Mouse (Mus musculus) spleen, postnatal 4 days (tissue): ENCODE results near the gene Lcn4.

ENCODE experiments used
- DNase-seq, 2 experiments: peaks; one replicate each; pipeline ENCODE4 v3.0.0; 2022; ENCODE audit warnings: low spot score in 2 of 2

The Lcn4 gene

DNA sequence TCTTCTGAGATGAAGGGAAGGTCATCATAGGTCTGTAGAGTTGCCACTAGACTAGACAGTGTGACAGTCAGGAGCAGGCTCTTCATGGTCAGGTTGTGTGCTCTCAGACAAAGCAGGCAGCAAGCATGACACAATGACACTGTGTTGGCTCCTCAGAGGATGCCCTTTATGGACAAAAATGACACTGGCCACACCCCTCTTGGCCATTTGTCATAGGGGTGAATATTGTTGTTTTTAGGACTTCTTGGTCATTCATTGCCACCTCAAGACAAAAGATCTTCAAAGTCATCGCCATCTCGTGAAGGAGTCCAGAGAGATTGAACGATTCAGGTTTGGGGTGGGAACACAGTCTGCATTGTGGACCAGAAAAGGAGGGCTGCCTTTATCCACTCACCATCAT, at the start of gene Lcn4:
Gene Lcn4, minus strand, starts transcription at position 101 of the 400 bp plus-strand sequence.
- no peak for DNase-seq

DNA sequence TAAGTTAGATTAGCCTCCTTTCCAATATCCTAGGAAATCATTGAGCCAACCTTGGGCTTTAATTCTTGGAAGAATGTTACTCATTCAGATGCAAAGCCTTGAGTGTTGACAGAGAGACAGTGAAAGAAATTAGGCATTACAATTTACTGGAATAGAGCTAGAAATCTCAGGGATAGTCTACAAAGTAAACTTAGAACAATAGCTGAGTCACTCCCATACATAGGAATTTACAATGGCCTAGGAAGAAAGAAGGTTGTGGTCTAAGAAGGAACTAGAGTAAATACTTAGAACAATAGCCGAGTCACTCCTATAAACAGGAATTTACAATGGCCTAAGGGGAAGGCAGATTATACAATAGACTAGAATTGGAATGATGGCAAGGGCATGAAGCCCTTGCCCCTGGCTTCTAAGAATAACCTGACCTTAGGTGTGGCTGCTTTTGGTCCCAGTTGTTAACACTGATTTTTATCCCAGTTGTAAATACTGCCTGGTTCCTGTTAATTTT, 15.1 kb upstream of the Lcn4 start:
- DNase-seq = no peak

DNA sequence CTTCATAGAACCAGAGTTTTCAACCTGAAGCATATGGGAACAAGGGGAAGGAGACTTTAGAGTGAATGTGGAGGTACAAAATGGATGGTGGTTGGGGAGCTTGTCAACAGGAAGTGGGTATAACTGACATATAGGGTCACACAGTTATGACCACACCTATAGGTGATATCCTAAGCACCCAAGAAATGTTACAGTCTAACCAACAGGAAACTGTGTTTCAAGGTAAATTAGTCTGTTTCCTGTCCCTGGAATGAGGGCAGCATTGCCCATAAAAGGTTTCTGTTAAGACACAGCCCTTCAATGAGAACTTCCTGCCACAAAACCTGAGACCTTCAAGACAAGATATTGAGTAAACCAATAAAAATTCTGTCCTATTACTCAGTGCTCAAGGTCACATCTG, 2.3 kb downstream of the Lcn4 start:
- DNase-seq = no peak

DNA sequence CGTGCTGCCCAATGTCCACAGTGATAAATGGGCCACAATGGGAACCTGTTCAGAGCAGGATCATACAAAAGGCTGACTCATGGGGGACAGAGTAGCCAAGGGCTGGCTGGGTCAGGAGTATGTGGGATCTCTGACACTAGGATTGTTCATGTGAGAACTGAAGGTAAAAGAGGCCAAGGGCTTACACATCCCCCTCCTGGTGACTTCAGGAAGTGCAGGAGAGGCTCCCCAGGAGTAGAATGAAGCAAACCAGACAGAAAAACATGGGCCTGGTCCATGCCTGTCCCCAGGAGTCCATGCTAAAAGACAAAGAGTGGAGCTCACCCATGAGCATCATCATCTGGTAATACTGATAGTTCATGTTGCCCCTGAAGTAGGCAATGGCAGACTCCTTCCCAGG, 7.5 kb downstream of the Lcn4 start:
- peak; percentile 53 to 80 for DNase-seq

DNA sequence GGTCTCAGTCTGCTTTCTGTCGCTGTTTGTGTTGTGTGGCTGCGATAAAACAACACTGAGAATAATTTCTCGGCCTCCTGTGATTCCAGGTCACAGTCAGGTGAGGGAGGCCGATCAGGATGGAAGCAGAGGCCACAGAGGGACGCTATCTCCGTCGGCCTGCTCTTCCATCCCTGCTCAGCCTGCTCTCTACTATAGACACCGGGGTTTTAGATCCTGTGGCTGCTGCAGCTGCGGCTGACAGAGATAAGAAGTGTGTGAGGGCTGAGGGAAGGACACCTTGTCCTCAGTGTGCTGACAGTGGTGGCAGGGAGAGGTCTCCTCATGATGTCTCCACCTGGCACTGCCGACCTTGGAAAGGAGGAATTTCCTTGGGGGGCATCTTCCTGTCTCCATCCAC, 8.0 kb downstream of the Lcn4 start:
- DNase-seq = no peak

DNA sequence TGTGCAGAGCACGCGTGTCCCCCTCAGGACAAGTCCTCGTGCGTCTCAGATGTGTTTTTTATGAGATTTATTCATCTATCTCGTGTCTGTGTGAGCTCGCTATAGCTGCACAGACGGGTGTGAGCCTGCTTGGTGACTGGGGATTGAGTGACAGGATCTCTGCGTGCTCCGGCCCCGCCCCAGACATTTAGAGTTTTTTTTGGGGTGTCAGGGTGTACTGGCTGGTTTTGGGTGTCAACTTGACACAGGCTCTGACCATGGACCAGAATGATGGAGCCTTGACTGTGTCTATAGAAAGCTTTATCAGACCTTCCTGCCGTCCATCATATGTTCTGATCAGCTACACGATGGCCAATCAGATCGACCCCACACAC, 8.6 kb downstream of the Lcn4 start:
- DNase-seq = no peak

DNA sequence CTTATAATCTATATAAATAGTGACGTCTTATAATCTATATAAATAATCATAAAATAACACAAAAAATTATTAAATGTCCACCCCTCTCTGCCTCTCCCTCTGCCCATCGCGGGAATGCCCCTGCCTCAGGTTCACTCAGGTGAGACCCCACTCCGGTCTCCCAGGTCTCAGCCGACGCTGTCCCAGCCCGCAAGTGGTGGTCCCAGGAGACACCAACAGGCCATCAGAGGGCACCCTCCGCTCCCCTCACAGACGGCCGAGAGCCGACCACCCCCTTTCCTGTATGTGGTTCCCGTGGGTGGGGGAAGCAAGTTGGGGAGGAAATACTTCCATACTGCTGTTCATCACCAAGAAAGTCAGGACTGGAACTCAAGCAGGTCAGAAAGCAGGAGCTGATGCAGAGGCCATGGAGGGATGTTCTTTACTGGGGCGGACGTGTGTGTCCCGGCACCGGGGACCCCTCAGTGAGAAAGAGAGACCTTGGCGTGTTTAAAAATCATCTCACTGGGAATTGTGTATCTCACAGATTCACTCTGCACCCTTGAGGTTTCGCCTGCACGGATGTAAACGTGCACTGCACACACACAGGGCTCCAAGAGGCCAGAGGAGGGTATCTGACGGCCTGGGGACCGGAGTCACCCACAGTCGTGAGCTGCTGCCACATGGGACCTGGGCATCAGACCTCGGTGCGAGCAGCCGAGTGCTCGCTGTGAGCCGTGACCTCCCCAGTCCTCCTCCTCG, 9.1 kb downstream of the Lcn4 start:
- DNase-seq = no peak

DNA sequence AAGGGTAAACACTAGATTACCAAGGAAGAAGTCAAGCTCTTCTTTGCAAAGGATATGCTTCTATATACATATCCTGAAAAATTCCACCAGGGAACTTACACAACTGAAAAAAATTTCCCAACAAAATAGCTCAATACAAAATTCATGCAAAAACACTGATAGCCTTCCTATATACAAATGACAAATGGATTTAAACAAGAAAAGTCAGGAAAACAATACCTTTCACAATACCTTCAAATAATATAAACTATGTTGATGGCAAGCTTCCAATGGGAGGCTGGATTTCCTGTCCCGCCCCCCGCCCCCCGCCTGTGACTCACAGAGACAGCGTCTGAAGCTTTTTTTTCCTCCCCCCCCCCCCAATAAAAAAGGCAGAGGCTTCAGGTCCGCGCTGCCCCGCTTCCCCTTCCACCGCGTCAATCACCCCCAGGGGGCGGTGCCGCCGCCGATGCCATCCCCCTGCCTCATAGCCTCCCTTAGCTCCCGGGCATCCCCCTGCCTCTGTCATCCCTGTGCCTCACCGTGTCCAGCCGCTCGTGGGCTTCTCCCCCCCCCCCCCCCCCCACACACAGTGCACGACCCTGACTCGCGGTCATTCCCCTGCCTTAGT, 9.8 kb downstream of the Lcn4 start:
- peak in 1 of 2 experiments; percentile 64 for DNase-seq

DNA sequence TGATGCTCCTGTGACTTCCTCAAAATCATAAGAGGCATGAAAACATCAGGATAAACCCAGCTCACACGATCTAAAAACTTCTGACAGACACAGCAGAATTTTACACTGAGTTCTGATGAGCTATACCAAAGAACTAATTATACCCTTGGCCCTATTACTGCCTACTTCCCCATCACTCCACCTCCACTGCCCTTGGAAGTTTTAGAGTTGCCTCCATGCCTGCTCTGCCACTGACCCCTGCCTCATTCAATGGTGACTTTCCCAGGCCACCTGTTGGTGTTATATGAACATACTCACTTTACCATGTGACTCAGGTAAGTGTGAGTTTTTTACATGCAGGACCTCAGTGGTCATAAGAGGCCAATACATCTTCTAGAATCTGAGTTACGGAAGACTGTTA, 13.7 kb downstream of the Lcn4 start:
- peak in 1 of 2 experiments; percentile 36 for DNase-seq

DNA sequence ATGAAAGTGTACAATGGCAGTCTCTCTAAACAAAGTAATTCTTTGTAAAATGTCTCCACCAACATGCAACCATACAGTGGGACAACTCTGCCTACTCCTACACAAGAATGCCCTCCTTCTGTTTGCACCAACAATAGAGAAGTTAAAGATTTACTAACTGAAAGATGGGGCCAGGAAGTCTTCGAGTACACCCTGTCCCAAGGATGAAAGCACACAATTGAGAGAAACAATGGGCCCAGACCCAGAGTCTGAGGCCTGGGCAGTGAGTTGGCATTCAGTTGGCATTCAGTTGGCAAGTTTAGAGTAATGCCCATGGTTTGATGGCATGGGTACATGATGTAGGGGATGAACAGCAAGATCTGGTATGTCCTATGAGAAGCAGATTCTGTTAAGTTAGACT, 16.4 kb downstream of the Lcn4 start:
- DNase-seq = no peak

DNA sequence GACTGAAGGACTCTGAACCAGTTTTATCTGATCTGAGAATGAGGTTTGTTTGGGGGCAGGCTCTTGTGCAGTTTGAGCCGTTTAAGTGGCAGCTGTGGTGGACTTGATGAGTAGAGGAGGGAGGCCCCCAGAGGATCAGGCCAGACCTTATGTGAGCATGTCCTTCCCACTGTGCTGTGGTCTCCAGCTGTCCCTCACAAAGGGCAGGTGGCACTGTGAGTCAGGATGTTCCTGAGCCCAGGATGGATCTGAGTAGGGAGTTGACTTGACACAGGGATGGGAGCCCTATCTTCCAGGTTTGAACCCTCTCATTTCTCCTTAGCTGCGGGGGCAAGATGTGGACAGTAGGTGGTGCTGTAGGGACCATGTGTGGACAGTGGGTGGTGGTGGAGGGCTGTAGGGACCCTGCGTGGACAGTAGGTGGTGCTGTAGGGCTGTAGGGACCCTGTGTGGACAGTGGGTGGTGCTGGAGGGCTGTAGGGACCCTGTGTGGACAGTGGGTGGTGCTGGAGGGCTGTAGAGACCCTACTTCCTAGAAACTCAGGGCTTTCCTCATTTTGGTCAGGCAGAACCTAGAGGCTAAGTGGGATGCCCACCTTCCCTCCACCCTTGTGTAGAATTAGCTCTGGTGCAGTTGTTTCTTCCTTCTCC, 24.3 kb downstream of the Lcn4 start:
- DNase-seq = peak; percentile 71 to 79

DNA sequence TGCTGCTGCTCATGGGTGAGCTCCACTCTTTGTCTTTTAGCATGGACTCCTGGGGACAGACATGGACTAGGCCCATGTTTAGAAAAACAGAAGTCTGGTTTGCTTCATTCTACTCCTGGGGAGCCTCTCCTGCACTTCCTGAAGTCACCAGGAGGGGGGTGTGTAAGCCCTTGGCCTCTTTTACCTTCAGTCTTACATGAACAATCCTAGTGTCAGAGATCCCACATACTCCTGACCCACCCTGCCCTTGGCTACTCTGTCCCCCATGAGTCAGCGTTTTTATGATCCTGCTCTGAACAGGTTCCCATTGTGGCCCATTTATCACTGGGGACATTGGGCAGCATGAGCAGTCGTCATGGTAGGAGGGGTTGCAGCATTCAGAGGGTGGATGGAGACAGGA, 27.1 kb downstream of the Lcn4 start:
- DNase-seq = peak; percentile 56 to 80

DNA sequence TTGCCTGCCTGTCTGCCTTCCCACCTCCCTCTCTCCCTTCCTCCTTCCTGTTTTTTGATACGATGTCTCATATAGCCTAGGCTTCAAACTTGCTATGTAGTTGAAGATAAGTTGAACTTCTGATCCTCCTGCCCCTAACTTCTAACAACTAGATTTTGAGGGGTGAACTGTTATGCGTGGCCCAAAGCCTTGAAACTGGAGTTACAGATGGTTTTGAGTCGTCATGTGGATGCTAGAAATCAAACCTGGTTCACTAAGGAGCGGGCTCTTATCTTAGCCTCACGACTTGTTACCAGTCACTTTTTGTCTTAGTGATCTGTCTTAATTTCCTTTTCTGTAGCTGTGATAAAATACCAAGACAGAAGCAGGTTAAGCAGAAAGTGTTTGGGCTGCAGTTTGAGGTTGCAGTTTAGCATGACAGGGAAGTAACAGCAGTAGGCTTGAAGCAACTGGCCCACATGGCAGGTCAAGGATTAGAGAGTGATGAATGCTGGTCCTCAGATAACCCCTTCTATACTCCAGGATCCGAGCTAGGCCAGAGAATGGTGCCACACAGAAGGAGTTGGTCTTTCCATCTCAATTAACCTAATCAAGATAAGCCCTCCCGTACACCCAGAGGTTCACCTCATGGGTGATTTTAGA, 30.0 kb downstream of the Lcn4 start:
- DNase-seq = no peak

DNA sequence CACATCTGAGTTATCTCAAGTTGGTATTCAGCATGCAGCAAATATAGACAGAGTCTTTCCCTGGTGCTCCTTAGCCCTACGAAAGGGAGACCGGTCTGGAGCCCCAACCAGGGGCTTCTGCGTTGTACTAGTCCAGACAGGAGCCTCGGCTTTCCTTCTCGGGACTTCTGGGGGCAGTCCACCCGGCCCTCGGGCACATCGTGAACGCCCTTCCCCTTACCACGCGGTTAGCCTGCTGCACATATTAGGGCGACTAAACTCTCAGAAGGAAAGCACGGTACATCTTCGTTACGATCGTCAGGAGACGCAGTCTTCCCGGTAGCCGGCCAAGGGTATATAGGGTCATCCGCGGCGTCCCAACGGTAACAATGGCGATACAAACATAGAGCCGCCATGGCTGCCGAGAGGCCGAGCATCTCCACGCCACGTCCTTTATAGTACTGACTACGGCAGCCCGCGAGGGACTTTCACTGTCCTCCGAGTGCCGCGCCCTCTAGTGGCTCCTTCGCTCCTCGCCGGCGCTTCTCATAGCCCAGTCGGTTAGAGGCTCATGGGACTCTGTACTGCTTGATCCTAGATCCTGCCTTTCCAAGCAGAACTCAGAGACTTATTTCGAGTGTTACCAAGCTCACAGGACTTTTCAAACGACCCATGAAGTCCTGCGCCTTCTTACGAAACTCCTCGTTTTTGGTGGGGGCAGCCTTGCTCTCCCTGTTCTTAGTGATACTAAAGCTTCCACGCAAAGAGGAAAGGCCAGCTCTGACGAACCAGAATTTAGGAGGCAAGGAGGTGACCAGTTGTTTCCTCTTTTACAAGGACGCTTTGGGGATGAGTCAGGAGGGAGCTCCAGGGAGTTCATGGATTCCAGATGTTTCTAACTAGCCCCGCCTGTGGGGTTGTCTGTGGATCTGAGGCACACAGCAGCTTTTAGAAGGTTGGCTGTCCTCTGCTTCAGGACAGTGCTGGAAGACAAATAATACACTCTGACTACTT, 30.9 kb downstream of the Lcn4 start:
- peak; percentile 94 to 99 for DNase-seq

DNA sequence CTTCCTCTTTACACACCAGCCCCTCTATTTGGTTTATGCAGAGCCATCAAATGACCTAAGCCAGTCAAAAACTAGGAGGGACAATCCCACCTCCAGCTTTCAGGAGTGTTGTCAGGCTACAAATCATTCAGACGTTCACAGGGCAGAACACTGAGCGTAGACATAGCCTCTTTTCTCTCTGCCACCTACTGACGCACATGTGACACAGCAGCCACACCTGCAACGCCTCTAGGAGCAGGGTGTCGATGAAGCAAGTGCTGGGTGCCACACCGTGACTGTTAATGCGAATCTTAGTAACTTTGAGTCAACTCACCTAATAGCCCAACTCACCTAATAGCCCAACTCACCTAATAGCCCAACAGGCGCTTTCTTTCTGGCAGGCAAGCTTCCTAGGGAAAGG, 32.0 kb downstream of the Lcn4 start:
- peak; percentile 59 to 75 for DNase-seq

DNA sequence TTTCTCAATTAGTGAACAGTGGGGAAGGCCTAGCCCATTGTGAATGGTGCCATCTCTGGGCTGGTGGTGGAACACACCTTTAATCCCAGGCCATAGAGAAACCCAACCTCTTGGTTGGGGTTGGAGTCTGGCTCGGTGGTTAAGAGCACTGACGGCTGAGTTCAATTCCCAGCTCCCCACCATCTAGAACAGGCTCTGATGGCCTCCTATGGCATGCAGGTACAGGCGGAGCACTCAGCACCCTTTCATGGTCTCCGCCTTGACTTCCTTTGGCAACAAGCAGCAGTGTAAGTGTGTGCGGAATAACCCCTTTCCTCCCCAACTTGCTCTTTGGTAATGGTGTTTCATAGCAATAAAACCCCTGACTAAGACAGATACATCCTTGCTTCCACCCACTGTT, 32.5 kb downstream of the Lcn4 start:
- DNase-seq = peak in 1 of 2 experiments; percentile 54

DNA sequence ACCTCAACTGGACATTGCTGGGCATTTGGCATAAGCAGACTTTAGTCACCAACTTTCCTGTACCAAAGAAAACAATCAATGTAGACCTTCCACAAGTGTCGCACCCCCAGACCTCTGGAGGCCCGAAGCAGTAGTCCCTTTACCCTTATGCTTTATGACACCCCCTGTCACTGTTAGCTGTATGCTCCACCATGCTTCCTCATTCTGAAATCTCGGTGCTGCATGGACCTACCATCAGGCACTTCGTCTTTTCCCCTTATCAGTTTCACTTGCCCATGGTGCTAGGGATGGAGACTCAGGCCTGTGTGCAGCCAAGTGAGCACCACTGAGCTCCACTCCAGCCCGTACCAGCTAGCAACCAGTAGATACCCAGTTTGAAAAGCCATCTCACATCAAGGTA, 33.0 kb downstream of the Lcn4 start:
- DNase-seq = peak in 1 of 2 experiments; percentile 55

DNA sequence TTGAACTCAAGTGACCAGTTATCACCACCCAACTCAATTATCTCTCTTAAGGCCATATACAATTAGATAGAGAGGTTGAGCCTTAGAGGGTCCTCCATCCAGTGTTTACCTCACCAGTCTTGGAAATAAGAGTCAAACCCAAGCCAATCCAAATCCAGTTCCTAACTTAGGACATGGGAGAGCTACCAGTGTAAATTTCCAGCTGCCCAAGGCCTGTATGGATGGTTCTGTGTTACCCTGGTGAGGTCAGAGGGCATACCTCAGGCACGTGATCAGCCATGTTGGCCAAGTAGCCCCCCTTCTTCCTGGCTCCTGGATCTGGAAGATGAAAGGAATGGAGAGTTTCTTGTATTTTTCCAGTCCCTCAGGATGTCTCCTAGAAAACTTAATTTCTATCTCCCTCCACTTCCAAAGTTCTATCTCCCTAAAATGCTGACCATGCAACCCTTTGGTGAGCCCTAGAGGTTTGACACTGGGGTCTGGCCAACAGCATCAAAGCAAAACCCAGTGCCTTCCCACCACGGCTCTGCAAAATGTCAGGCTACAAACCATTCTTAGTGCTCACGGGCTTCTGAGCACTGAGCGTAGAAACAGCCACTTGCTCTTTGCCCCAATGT, 33.7 kb downstream of the Lcn4 start:
- DNase-seq = no peak

DNA sequence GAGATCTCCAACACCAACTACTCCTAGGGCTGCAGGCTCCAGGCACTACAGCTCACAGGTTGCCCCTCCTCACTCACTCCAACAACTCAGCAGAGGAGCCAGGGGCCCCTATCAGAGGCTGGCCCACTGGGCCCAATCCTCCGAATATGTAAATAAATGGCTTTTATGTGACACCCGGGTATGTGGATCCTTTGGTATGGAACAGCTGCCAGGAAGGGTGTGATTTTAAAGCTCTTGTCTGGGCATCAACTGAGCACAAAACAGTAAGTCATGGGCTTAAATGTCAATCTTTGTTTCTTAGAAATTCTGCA, 34.8 kb downstream of the Lcn4 start:
- DNase-seq = no peak

DNA sequence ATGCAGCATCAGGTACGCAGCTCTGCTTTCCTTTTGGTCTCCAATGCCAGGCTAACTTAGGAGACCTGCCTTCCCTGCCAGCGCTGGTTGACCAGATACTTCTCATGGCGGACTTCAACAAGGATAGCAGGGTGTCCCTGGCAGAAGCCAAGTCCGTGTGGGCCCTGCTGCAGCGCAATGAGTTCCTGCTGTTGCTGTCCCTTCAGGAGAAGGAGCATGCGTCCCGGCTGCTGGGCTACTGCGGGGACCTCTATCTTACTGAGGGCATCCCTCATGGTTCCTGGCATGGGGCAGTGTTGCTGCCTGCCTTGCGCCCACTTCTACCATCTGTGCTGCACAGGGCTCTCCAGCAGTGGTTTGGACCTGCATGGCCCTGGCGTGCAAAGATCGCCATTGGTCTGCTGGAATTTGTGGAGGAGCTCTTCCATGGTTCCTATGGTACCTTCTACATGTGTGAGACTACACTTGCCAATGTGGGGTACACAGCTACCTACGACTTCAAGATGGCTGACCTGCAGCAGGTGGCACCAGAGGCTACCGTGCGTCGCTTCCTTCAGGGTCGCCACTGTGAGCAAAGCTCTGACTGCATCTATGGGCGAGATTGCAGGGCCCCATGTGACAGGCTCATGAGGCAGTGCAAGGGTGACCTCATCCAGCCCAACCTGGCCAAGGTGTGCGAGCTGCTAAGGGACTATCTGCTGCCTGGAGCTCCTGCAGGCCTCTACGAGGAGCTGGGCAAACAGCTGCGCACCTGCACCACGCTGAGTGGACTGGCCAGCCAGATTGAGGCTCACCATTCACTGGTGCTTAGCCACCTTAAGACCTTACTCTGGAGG, 35.4 kb downstream of the Lcn4 start:
- DNase-seq = no peak
